Mouse (Mus musculus) forebrain, embryonic 11.5 days (tissue): ENCODE data around the gene St6galnac1. TPM values are rescaled to one million over a fixed set of nuclear protein-coding genes. Genes with fewer than 3 reads are reported as not detected.

Source experiments
- ATAC-seq: fragments of 200-750 bp; cut with Nextera tagmentation; replicated peaks from 2 replicates; pipeline ENCODE4 v1.8.0; 2017; ENCODE audit warnings: moderate TSS enrichment; ENCODE audit not compliant: low FRiP score
- DNase-seq: peaks from one replicate; pipeline ENCODE4 v3.0.0-alpha.2; 2017; ENCODE audit warnings: low spot score
- H3K27ac ChIP-seq: fragments of 300-500 bp; sonication (generic); 2 replicates; pipeline ENCODE4 v1.5.1; 2014; ENCODE audit warnings: low read depth, low read length
- H3K27me3 ChIP-seq: fragments of 300-500 bp; sonication (generic); 2 replicates; pipeline ENCODE4 v1.6.1; 2014; ENCODE audit warnings: mild to moderate bottlenecking, low read length, mixed read lengths; ENCODE audit not compliant: control insufficient read depth, insufficient read depth
- H3K36me3 ChIP-seq: fragments of 300-500 bp; sonication (generic); 2 replicates; pipeline ENCODE4 v1.6.1; 2014; ENCODE audit warnings: mild to moderate bottlenecking, low read length, moderate library complexity, mixed read lengths; ENCODE audit not compliant: control insufficient read depth, insufficient read depth
- H3K4me1 ChIP-seq: fragments of 300-500 bp; sonication (generic); replicated peaks from 2 replicates; pipeline ENCODE4 v1.6.1; 2014; ENCODE audit warnings: low read length, mixed read lengths; ENCODE audit not compliant: control insufficient read depth, insufficient read depth
- H3K4me2 ChIP-seq: fragments of 300-500 bp; sonication (generic); 2 replicates; pipeline ENCODE4 v1.6.1; 2014; ENCODE audit warnings: low read depth, mild to moderate bottlenecking, low read length, moderate library complexity, mixed read lengths; ENCODE audit not compliant: severe bottlenecking
- H3K4me3 ChIP-seq: fragments of 300-500 bp; sonication (generic); 2 replicates; pipeline ENCODE4 v1.5.1; 2014; ENCODE audit warnings: low read depth, low read length
- H3K9ac ChIP-seq: fragments of 300-500 bp; sonication (generic); 2 replicates; pipeline ENCODE4 v1.6.1; 2014; ENCODE audit warnings: low read length
- H3K9me3 ChIP-seq: fragments of 300-500 bp; sonication (generic); 2 replicates; pipeline ENCODE4 v1.6.1; 2016; ENCODE audit warnings: low read length, mixed read lengths; ENCODE audit not compliant: control insufficient read depth
- WGBS: fragments of 180-500 bp; shearing (Covaris S2); extraction: QIAGEN DNeasy Blood & Tissue Kit; methylation state at CpG from one replicate; pipeline ENCODE4 v1.1.7; 2014; 5-methylcytosine and 5-hydroxymethylcytosine counted together
- polyA plus RNA-seq: library from polyadenylated mRNA; unstranded; fragments of >200 nt; fragmentation: Nextera tagmentation; extraction: Ambion mirVana; gene quantifications from 2 replicates; pipeline ENCODE4 v1.2.1, GENCODE M21; 2014

St6galnac1 gene
- polyA plus RNA-seq, 1 experiment from 2014 or later, result not detected

GRCm38 (mm10) chr11:116725031-116725948 lies 50.0 kb downstream of the St6galnac1 start:
- 0 out of 2 replicates have a peak, but pooled peaks have one; percentile 30 for ATAC-seq
- WGBS, result 46% methylated on average over 27 of the region's 27 CpGs
- Histone ChIP-seq H3K27ac (no peak overlapping the region), H3K4me2 (peak overlapping the region; percentile 26; the same call in 1 of the 2 replicates), H3K9ac (0 out of 2 replicates have a peak overlapping the region, but pooled peaks have one; percentile 6), H3K9me3 (no peaks in the 10 kb centered on the region), H3K36me3 (no peaks in the 10 kb centered on the region), H3K4me1 (no peaks in the 10 kb centered on the region), H3K4me3 (no peak overlapping the region; the same call in 1 of the 2 replicates), H3K27me3 (no peaks in the 10 kb centered on the region)
- peak; percentile 60 for DNase-seq

- Histone ChIP-seq H3K27me3 (no peaks in the 10 kb centered on the region), H3K4me1 (no peaks in the 10 kb centered on the region), H3K9me3 (no peaks in the 10 kb centered on the region), H3K4me3 (no peak overlapping the region), H3K9ac (no peak overlapping the region), H3K27ac (no peak overlapping the region), H3K4me2 (no peak overlapping the region), H3K36me3 (no peaks in the 10 kb centered on the region)
- DNase-seq (no peak), ATAC-seq (no peak)
- WGBS, result 92% methylated on average over 5 of the region's 5 CpGs
Measured at GRCm38 (mm10) chr11:116723064-116723463, 52.2 kb downstream of the St6galnac1 start.

GRCm38 (mm10) chr11:116721548-116722271 lies 53.6 kb downstream of the St6galnac1 start:
- Histone ChIP-seq H3K4me2 (no peak overlapping the region), H3K4me3 (no peak overlapping the region), H3K9me3 (no peaks in the 10 kb centered on the region), H3K4me1 (no peaks in the 10 kb centered on the region), H3K27ac (no peak overlapping the region), H3K9ac (no peak overlapping the region), H3K27me3 (no peaks in the 10 kb centered on the region), H3K36me3 (no peaks in the 10 kb centered on the region)
- WGBS, result 73% methylated on average over 9 of the region's 9 CpGs
- ATAC-seq (no peak), DNase-seq (no peak)

GRCm38 (mm10) chr11:116720319-116720865 lies 54.9 kb downstream of the St6galnac1 start:
- Histone ChIP-seq H3K27ac (no peak overlapping the region), H3K9me3 (no peaks in the 10 kb centered on the region), H3K27me3 (no peaks in the 10 kb centered on the region), H3K4me3 (no peak overlapping the region), H3K4me2 (no peak overlapping the region), H3K4me1 (no peaks in the 10 kb centered on the region), H3K36me3 (no peaks in the 10 kb centered on the region), H3K9ac (no peak overlapping the region)
- DNase-seq, result no peak
- ATAC-seq, result no peak
- WGBS, result 94% methylated on average over 15 of the region's 15 CpGs

Other genes starting within 250 kb of the St6galnac1 start
- 3.8 and 3.9 TPM in 2 replicates for gene Sphk1, start 244.6 kb downstream of the St6galnac1 start, polyA plus RNA-seq
- 23.5 and 25.9 TPM in 2 replicates for gene Ube2o, start 194.1 kb downstream of the St6galnac1 start, polyA plus RNA-seq
- gene Aanat, start 189.1 kb downstream of the St6galnac1 start, polyA plus RNA-seq, result not detected in 2 replicates
- 2.5 and 2.7 TPM in 2 replicates for gene Rhbdf2, start 148.5 kb downstream of the St6galnac1 start, polyA plus RNA-seq
- 0.23 and 0.67 TPM in 2 replicates for gene Prcd, start 122.0 kb downstream of the St6galnac1 start, polyA plus RNA-seq
- 1.7 TPM in 2 replicates for gene Cygb, start 121.2 kb downstream of the St6galnac1 start, polyA plus RNA-seq
- gene Mxra7, start 52.5 kb upstream of the St6galnac1 start, polyA plus RNA-seq, result 16.8 and 19.6 TPM in 2 replicates
- gene Mettl23, start 67.8 kb upstream of the St6galnac1 start, polyA plus RNA-seq, result 67.6 and 70.4 TPM in 2 replicates
- 86.8 and 99.5 TPM in 2 replicates for gene Jmjd6, start 67.9 kb upstream of the St6galnac1 start, polyA plus RNA-seq
- 27.9 and 31.0 TPM in 2 replicates for gene Mfsd11, start 76.9 kb upstream of the St6galnac1 start, polyA plus RNA-seq
- 1,008 and 1,039 TPM in 2 replicates for gene Srsf2, start 77.6 kb upstream of the St6galnac1 start, polyA plus RNA-seq
- 9.3 and 11.8 TPM in 2 replicates for gene Mgat5b, start 143.4 kb upstream of the St6galnac1 start, polyA plus RNA-seq